Mouse (Mus musculus): ENCODE measurements around the gene Ppil6.

Gene Ppil6

GRCm38 (mm10) chr10:41536714-41537113 is 46.5 kb downstream of the Ppil6 start:
- no peak for DNase-seq

GRCm38 (mm10) chr10:41537226-41537982 is 47.2 kb downstream of the Ppil6 start:
- no peak for DNase-seq

- no peak for DNase-seq
These were observed 47.7 kb downstream of the Ppil6 start for GRCm38 (mm10) chr10:41537983-41538330.

GRCm38 (mm10) chr10:41538986-41539385 is 48.7 kb downstream of the Ppil6 start:
- no peak for DNase-seq

- no peak for DNase-seq
These were observed 51.8 kb downstream of the Ppil6 start for GRCm38 (mm10) chr10:41542057-41542456.

- no peak for DNase-seq
These were observed 53.2 kb downstream of the Ppil6 start for GRCm38 (mm10) chr10:41543439-41543838.

- no peak for DNase-seq
These were observed 53.6 kb downstream of the Ppil6 start for GRCm38 (mm10) chr10:41543844-41544243.

- DNase-seq = peak in 1 of 2 experiments; percentile 16
These were observed 54.4 kb downstream of the Ppil6 start for GRCm38 (mm10) chr10:41544481-41545190.

GRCm38 (mm10) chr10:41545224-41545755 is 55.1 kb downstream of the Ppil6 start:
- no peak for DNase-seq

GRCm38 (mm10) chr10:41546396-41547165 is 56.3 kb downstream of the Ppil6 start:
- peak; percentile 58 to 70 for DNase-seq

GRCm38 (mm10) chr10:41550711-41551110 is 60.5 kb downstream of the Ppil6 start:
- no peak for DNase-seq

GRCm38 (mm10) chr10:41552319-41552718 is 62.1 kb downstream of the Ppil6 start:
- DNase-seq = no peak

- DNase-seq = peak; percentile 32
These were observed 62.8 kb downstream of the Ppil6 start for GRCm38 (mm10) chr10:41552847-41553589.

- DNase-seq = no peak
These were observed 63.5 kb downstream of the Ppil6 start for GRCm38 (mm10) chr10:41553711-41554110.

- DNase-seq = no peak
These were observed 64.8 kb downstream of the Ppil6 start for GRCm38 (mm10) chr10:41555081-41555480.

- DNase-seq = no peak
These were observed 68.2 kb downstream of the Ppil6 start for GRCm38 (mm10) chr10:41558401-41558800.

GRCm38 (mm10) chr10:41561701-41562395 is 71.6 kb downstream of the Ppil6 start:
- DNase-seq = no peak

All from cerebellum, postnatal 10 days (tissue).